Mouse (Mus musculus) liver, embryonic 13.5 days (tissue): Measurements from ENCODE around the gene Vmo1. TPM values are rescaled to one million over a fixed set of nuclear protein-coding genes. Genes with fewer than 3 reads are reported as not detected.

Experiments
- ATAC-seq: fragments of 200-750 bp; cut with Nextera tagmentation; 2 replicates; pipeline ENCODE4 v1.8.0; 2017; ENCODE audit warnings: low read depth, mild to moderate bottlenecking, moderate number of reproducible peaks, moderate library complexity
- DNase-seq: peaks from one replicate; pipeline ENCODE4 v3.0.0; 2022
- H3K27ac ChIP-seq: fragments of 300-500 bp; sonication (generic); 2 replicates; pipeline ENCODE4 v1.5.1; 2015; ENCODE audit warnings: moderate library complexity, mild to moderate bottlenecking, inconsistent platforms
- H3K27me3 ChIP-seq: fragments of 300-500 bp; sonication (generic); 2 replicates; pipeline ENCODE4 v1.6.1; 2015; ENCODE audit warnings: mild to moderate bottlenecking, inconsistent platforms
- H3K36me3 ChIP-seq: fragments of 300-500 bp; sonication (generic); 2 replicates; pipeline ENCODE4 v1.6.1; 2015; ENCODE audit warnings: mild to moderate bottlenecking, inconsistent platforms
- H3K4me1 ChIP-seq: fragments of 300-500 bp; sonication (generic); replicated peaks from 2 replicates; pipeline ENCODE4 v1.6.1; 2015; ENCODE audit warnings: inconsistent platforms
- H3K4me2 ChIP-seq: fragments of 300-500 bp; sonication (generic); 2 replicates; pipeline ENCODE4 v1.6.1; 2015; ENCODE audit warnings: inconsistent platforms, mild to moderate bottlenecking, moderate library complexity
- H3K4me3 ChIP-seq: fragments of 300-500 bp; sonication (generic); replicated peaks from 2 replicates; pipeline ENCODE4 v1.5.1; 2015; ENCODE audit warnings: mild to moderate bottlenecking, inconsistent platforms
- H3K9ac ChIP-seq: fragments of 300-500 bp; sonication (generic); 2 replicates; pipeline ENCODE4 v1.6.1; 2015; ENCODE audit warnings: mild to moderate bottlenecking, inconsistent platforms
- H3K9me3 ChIP-seq: fragments of 300-500 bp; sonication (generic); replicated peaks from 2 replicates; pipeline ENCODE4 v1.6.1; 2016; ENCODE audit warnings: inconsistent platforms
- WGBS: fragments of 180-500 bp; shearing (Covaris S2); methylation state at CpG from one replicate; pipeline ENCODE4 v1.1.7; 2015; ENCODE audit not compliant: insufficient replicate concordance; 5-methylcytosine and 5-hydroxymethylcytosine counted together
- polyA plus RNA-seq: library from polyadenylated mRNA; unstranded; fragments of >200 nt; fragmentation: Nextera tagmentation; extraction: Ambion mirVana; gene quantifications from 2 replicates; pipeline ENCODE4 v1.2.1, GENCODE M21; 2015

Gene Vmo1
- polyA plus RNA-seq, 1 experiment from 2014 or later: 0.46 TPM

DNA sequence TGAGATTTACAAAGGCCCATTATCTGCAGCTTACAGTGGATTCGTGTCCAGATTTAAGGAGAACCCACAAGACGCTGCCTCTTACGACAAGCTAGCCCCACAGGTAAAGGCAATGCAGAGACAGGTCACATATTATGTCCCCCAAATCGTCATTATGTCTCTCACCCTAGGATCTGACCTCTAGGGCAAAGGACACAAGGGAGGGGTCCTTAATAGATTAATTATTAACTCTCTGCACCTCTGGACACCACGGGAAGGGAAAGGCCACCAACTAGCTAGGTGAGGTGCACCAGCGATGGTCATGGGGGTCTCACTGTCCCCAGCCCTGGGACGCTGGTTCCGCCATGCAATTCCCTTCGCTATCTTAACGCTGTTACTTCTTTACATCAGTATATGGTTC is 4.5 kb upstream of the Vmo1 start, which contains the start of gene Gltpd2:
Gene Gltpd2, plus strand, starts transcription at position 274 of the 400 bp plus-strand sequence.
- H3K9ac ChIP-seq: peak within 1 kb of the TSS; percentile 58
- H3K4me1 ChIP-seq: peaks cover 33% of the 10 kb centered on the region
- 60% methylated on average over 10 of the region's 10 CpGs for WGBS
- peak within 1 kb of the TSS; percentile 57 for H3K4me2 ChIP-seq
- ATAC-seq (peak; percentile 44), DNase-seq (no peak)
- H3K9me3 ChIP-seq: no peaks in the 10 kb centered on the region
- H3K36me3 ChIP-seq: no peaks in the 10 kb centered on the region
- H3K27me3 ChIP-seq: peaks cover 15% of the 10 kb centered on the region
- H3K4me3 ChIP-seq: peak within 1 kb of the TSS; percentile 43
- peak within 1 kb of the TSS; percentile 64 for H3K27ac ChIP-seq

DNA sequence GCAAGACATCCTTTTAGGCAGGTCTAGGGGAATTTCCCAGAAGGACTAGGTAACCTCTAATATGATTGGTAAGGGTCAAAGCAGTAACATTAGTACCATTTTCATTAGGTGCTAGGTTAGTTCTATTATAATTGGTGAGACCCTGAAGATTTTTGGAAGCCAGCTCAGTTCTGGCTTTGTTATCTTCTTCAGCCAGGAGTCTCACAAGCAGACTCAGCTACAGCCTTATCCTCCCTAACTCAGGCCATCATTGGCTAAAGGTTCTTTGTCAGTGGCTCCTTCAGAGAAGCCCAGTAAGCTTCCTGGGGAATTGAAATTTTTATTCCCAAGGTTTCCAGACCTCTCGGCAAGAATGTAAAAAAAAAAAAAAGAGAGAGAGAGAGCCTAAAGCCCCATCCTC is 4.0 kb upstream of the Vmo1 start:
- Histone ChIP-seq H3K27ac (peak overlapping the region; percentile 40; the same call in 1 of the 2 replicates), H3K4me2 (peak overlapping the region; percentile 57; the same call in 1 of the 2 replicates)

GRCm38 (mm10) chr11:70516352-70516751 is 1.9 kb upstream of the Vmo1 start:
- no peak overlapping the region for H3K4me3 ChIP-seq
- peaks cover 33% of the 10 kb centered on the region for H3K4me1 ChIP-seq
- peaks cover 15% of the 10 kb centered on the region for H3K27me3 ChIP-seq
- H3K9me3 ChIP-seq: no peaks in the 10 kb centered on the region
- no peaks in the 10 kb centered on the region for H3K36me3 ChIP-seq
- H3K4me2 ChIP-seq: no peak overlapping the region
- no peak overlapping the region for H3K27ac ChIP-seq
- peak; percentile 20 for DNase-seq
- no peak for ATAC-seq
- WGBS: 19% methylated on average over 2 of the region's 2 CpGs
- no peak overlapping the region for H3K9ac ChIP-seq

More for the DNA sequence above, 4.0 kb upstream of the Vmo1 start:
- Histone ChIP-seq H3K9me3 (no peaks in the 10 kb centered on the region), H3K36me3 (no peaks in the 10 kb centered on the region), H3K4me1 (peaks cover 33% of the 10 kb centered on the region), H3K27me3 (peaks cover 15% of the 10 kb centered on the region), H3K4me3 (no peak overlapping the region), H3K9ac (no peak overlapping the region)
- 31% methylated on average over 1 of the region's 1 CpGs for WGBS
- ATAC-seq (no peak), DNase-seq (no peak)

GRCm38 (mm10) chr11:70513520-70513919 is 896 bp downstream of the Vmo1 start:
- Histone ChIP-seq H3K4me3 (no peak overlapping the region), H3K27me3 (peaks cover 22% of the 10 kb centered on the region), H3K9me3 (no peaks in the 10 kb centered on the region), H3K4me1 (peaks cover 18% of the 10 kb centered on the region), H3K9ac (no peak overlapping the region), H3K27ac (no peak overlapping the region), H3K4me2 (no peak overlapping the region), H3K36me3 (no peaks in the 10 kb centered on the region)
- 62% methylated on average over 11 of the region's 11 CpGs for WGBS
- DNase-seq (no peak), ATAC-seq (no peak)

- H3K27ac ChIP-seq: no peak overlapping the region
- H3K4me2 ChIP-seq: no peak overlapping the region
- H3K4me1 ChIP-seq: peaks cover 12% of the 10 kb centered on the region
- H3K9ac ChIP-seq: no peak overlapping the region
- H3K9me3 ChIP-seq: no peaks in the 10 kb centered on the region
- DNase-seq: no peak
- H3K4me3 ChIP-seq: no peak overlapping the region
- ATAC-seq: no peak
- H3K27me3 ChIP-seq: peaks cover 24% of the 10 kb centered on the region
- H3K36me3 ChIP-seq: no peaks in the 10 kb centered on the region
- WGBS: 52% methylated on average over 7 of the region's 7 CpGs
Measured at GRCm38 (mm10) chr11:70512709-70513342, 1.6 kb downstream of the Vmo1 start.

DNA sequence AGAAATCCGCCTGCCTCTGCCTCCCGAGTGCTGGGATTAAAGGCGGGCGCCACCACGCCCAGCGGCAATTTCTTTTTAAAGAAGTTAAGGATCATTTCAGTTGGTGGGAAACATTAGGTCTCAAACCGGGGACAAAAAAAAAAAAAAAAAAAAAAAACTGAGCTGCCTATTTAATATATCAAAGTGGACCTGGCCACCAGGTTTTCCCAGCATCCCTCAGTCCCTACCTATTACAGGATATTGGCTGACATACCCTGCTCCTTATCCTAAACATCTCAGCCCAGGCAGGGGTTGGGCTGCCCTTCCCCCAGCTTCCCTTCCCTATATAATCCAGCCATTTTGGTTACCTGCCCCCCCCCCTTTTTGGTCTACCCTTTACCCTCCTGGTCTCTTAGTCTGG is 2.6 kb downstream of the Vmo1 start:
- H3K4me2 ChIP-seq: no peak overlapping the region
- ATAC-seq: no peak
- WGBS: 68% methylated on average over 7 of the region's 7 CpGs
- no peak overlapping the region for H3K4me3 ChIP-seq
- no peaks in the 10 kb centered on the region for H3K36me3 ChIP-seq
- H3K27me3 ChIP-seq: peaks cover 30% of the 10 kb centered on the region
- H3K4me1 ChIP-seq: 0 out of 2 replicates have a peak, but pooled peaks cover 8% of the 10 kb centered on the region
- H3K9ac ChIP-seq: no peak overlapping the region
- no peak overlapping the region for H3K27ac ChIP-seq
- no peaks in the 10 kb centered on the region for H3K9me3 ChIP-seq
- no peak for DNase-seq

GRCm38 (mm10) chr11:70511242-70511641 is 3.2 kb downstream of the Vmo1 start:
- no peak overlapping the region for H3K4me2 ChIP-seq
- 49% methylated on average over 2 of the region's 2 CpGs for WGBS
- peaks cover 30% of the 10 kb centered on the region for H3K27me3 ChIP-seq
- no peak overlapping the region for H3K4me3 ChIP-seq
- H3K9me3 ChIP-seq: no peaks in the 10 kb centered on the region
- H3K27ac ChIP-seq: no peak overlapping the region
- H3K9ac ChIP-seq: no peak overlapping the region
- H3K36me3 ChIP-seq: no peaks in the 10 kb centered on the region
- H3K4me1 ChIP-seq: 0 out of 2 replicates have a peak, but pooled peaks cover 6% of the 10 kb centered on the region
- DNase-seq (no peak), ATAC-seq (no peak)

GRCm38 (mm10) chr11:70509753-70510564 is 4.5 kb downstream of the Vmo1 start:
- Histone ChIP-seq H3K4me2 (no peak overlapping the region; the same call in 1 of the 2 replicates), H3K9me3 (no peaks in the 10 kb centered on the region), H3K4me1 (peaks cover 16% of the 10 kb centered on the region), H3K27ac (no peak overlapping the region), H3K4me3 (no peak overlapping the region), H3K27me3 (peaks cover 30% of the 10 kb centered on the region), H3K36me3 (no peaks in the 10 kb centered on the region), H3K9ac (no peak overlapping the region)
- DNase-seq (no peak), ATAC-seq (no peak)
- WGBS: 14% methylated on average over 19 of the region's 19 CpGs

- no peak overlapping the region for H3K4me2 ChIP-seq
- no peak for ATAC-seq
- no peak for DNase-seq
- no peaks in the 10 kb centered on the region for H3K9me3 ChIP-seq
- peaks cover 20% of the 10 kb centered on the region for H3K4me1 ChIP-seq
- H3K27me3 ChIP-seq: peaks cover 30% of the 10 kb centered on the region
- 55% methylated on average over 7 of the region's 7 CpGs for WGBS
- H3K9ac ChIP-seq: no peak overlapping the region
- no peaks in the 10 kb centered on the region for H3K36me3 ChIP-seq
- H3K27ac ChIP-seq: no peak overlapping the region
- no peak overlapping the region for H3K4me3 ChIP-seq
Measured at GRCm38 (mm10) chr11:70506962-70507515, 7.4 kb downstream of the Vmo1 start.

DNA sequence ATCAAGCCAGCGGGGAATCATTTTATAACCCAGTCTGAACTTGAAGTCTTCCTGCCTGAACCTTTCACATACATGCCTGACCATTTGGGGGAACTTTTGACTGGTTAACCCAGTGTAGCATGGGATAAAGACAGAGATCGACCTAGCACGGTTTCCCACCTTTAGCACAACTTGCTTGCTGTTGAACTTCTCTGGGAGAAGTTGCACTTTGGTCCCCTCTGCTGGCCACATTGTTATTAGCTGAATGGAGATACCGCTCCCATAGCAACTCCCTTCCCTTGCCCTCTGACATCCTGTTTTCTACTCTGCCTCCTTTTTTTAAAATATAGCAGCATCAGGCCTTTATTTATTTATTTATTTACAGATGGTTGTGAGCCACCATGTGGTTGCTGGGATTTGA is 8.0 kb downstream of the Vmo1 start:
- WGBS: 19% methylated on average over 4 of the region's 4 CpGs
- Histone ChIP-seq H3K36me3 (no peaks in the 10 kb centered on the region), H3K27me3 (peaks cover 30% of the 10 kb centered on the region), H3K9ac (no peak overlapping the region), H3K4me1 (peaks cover 20% of the 10 kb centered on the region), H3K4me3 (no peak overlapping the region), H3K27ac (no peak overlapping the region), H3K9me3 (no peaks in the 10 kb centered on the region), H3K4me2 (no peak overlapping the region)
- ATAC-seq: no peak
- DNase-seq: peak; percentile 40

GRCm38 (mm10) chr11:70504970-70505369 is 9.4 kb downstream of the Vmo1 start, which contains the start of gene Tm4sf5:
Gene Tm4sf5, plus strand, starts transcription at chr11:70505244.
- H3K9ac ChIP-seq: no peak within 1 kb of the TSS
- H3K9me3 ChIP-seq: no peaks in the 10 kb centered on the region
- peaks cover 16% of the 10 kb centered on the region for H3K4me1 ChIP-seq
- H3K27me3 ChIP-seq: peaks cover 21% of the 10 kb centered on the region
- H3K4me3 ChIP-seq: no peak within 1 kb of the TSS
- DNase-seq (no peak), ATAC-seq (peak; percentile 43; the same call in 1 of the 2 replicates)
- H3K27ac ChIP-seq: no peak within 1 kb of the TSS
- no peaks in the 10 kb centered on the region for H3K36me3 ChIP-seq
- WGBS: 24% methylated on average over 9 of the region's 9 CpGs
- H3K4me2 ChIP-seq: 0 out of 2 replicates have a peak within 1 kb of the TSS, but pooled peaks have one; percentile 8
